Mouse (Mus musculus) stomach, postnatal 0 days (tissue): ENCODE measurements around the gene Pnkd. TPM values are rescaled to one million over a fixed set of nuclear protein-coding genes. Genes with fewer than 3 reads are reported as not detected.
A peak's percentile ranks its signal among the peaks of the same experiment; 100 is the strongest.

Experiments
- ATAC-seq: fragments of 200-750 bp; cut with Nextera tagmentation; 2 replicates; pipeline ENCODE4 v1.8.0; 2017; ENCODE audit not compliant: low FRiP score, low TSS enrichment
- DNase-seq: peaks from one replicate; pipeline ENCODE4 v3.0.0-alpha.2; 2016; ENCODE audit warnings: low spot score
- H3K27ac ChIP-seq: fragments of 300-500 bp; sonication (generic); replicated peaks from 2 replicates; pipeline ENCODE4 v1.5.1; 2014; ENCODE audit warnings: mild to moderate bottlenecking, control low read depth
- H3K27me3 ChIP-seq: fragments of 300-500 bp; sonication (generic); 2 replicates; pipeline ENCODE4 v1.6.1; 2014; ENCODE audit warnings: low read length; ENCODE audit not compliant: control insufficient read depth, insufficient read depth
- H3K36me3 ChIP-seq: fragments of 300-500 bp; sonication (generic); 2 replicates; pipeline ENCODE4 v1.6.1; 2014; ENCODE audit warnings: low read length, mixed read lengths; ENCODE audit not compliant: control insufficient read depth, insufficient read depth
- H3K4me1 ChIP-seq: fragments of 300-500 bp; sonication (generic); replicated peaks from 2 replicates; pipeline ENCODE4 v1.6.1; 2014; ENCODE audit warnings: antibody characterized with exemption; ENCODE audit not compliant: control insufficient read depth, insufficient read depth
- H3K4me2 ChIP-seq: fragments of 300-500 bp; sonication (generic); replicated peaks from 2 replicates; pipeline ENCODE4 v1.6.1; 2014; ENCODE audit warnings: low read depth, mild to moderate bottlenecking, control low read depth, moderate library complexity
- H3K4me3 ChIP-seq: fragments of 300-500 bp; sonication (generic); 2 replicates; pipeline ENCODE4 v1.5.1; 2014; ENCODE audit warnings: low read depth, low read length, control low read depth
- H3K9ac ChIP-seq: fragments of 300-500 bp; sonication (generic); 2 replicates; pipeline ENCODE4 v1.6.1; 2014; ENCODE audit warnings: mild to moderate bottlenecking, low read length, control low read depth, mixed read lengths
- H3K9me3 ChIP-seq: fragments of 300-500 bp; sonication (generic); 2 replicates; pipeline ENCODE4 v1.6.1; 2016; ENCODE audit warnings: low read length; ENCODE audit not compliant: control insufficient read depth
- CTCF ChIP-seq: IDR thresholded peaks from 2 replicates; pipeline ENCODE4 v1.5.1; 2016; ENCODE audit warnings: antibody characterized with exemption, low read depth, mild to moderate bottlenecking, moderate library complexity
- EP300 ChIP-seq: optimal IDR thresholded peaks from 2 replicates; pipeline ENCODE3; 2016; ENCODE audit warnings: antibody characterized with exemption
- WGBS: fragments of 180-500 bp; shearing (Covaris S2); extraction: QIAGEN DNeasy Blood & Tissue Kit; methylation state at CpG from one replicate; pipeline ENCODE4 v1.1.7; 2014; 5-methylcytosine and 5-hydroxymethylcytosine counted together
- polyA plus RNA-seq: library from polyadenylated mRNA; unstranded; fragments of >200 nt; fragmentation: Nextera tagmentation; extraction: Ambion mirVana; gene quantifications from 2 replicates; pipeline ENCODE4 v1.2.1, GENCODE M21; 2015

Pnkd gene
- polyA plus RNA-seq, 1 experiment from 2014 or later, result 84.8 TPM

- peak overlapping the region; percentile 61 for H3K4me2 ChIP-seq
- peaks cover 44% of the 10 kb centered on the region for H3K4me1 ChIP-seq
- WGBS, result 6% methylated on average over 6 of the region's 6 CpGs
- peak; percentile 63 for DNase-seq
- peak overlapping the region; percentile 100 for H3K27ac ChIP-seq
- H3K9ac ChIP-seq, result peak overlapping the region; percentile 64
- no peaks in the 10 kb centered on the region for H3K9me3 ChIP-seq
- no peaks in the 10 kb centered on the region for H3K27me3 ChIP-seq
- H3K4me3 ChIP-seq, result no peak overlapping the region
- no peak for TF ChIP-seq EP300
- TF ChIP-seq CTCF, result no peak
- H3K36me3 ChIP-seq, result peaks cover 10% of the 10 kb centered on the region
- no peak; the same call in 1 of the 2 replicates for ATAC-seq
Observed at GRCm38 (mm10) chr1:74296477-74296876, 11.7 kb downstream of the Pnkd start.

GRCm38 (mm10) chr1:74297269-74297668 is 12.5 kb downstream of the Pnkd start:
- WGBS, result 25% methylated on average over 3 of the region's 3 CpGs
- peak overlapping the region; percentile 31; the same call in 1 of the 2 replicates for H3K9ac ChIP-seq
- no peak overlapping the region for H3K4me3 ChIP-seq
- H3K27ac ChIP-seq, result peak overlapping the region; percentile 100
- H3K27me3 ChIP-seq, result no peaks in the 10 kb centered on the region
- TF ChIP-seq CTCF, result no peak
- H3K9me3 ChIP-seq, result no peaks in the 10 kb centered on the region
- H3K36me3 ChIP-seq, result peaks cover 5% of the 10 kb centered on the region
- H3K4me2 ChIP-seq, result peak overlapping the region; percentile 61
- peak; percentile 71 for DNase-seq
- peaks cover 44% of the 10 kb centered on the region for H3K4me1 ChIP-seq
- ATAC-seq, result 0 out of 2 replicates have a peak, but pooled peaks have one; percentile 8

GRCm38 (mm10) chr1:74298157-74298750 is 13.5 kb downstream of the Pnkd start:
- Histone ChIP-seq H3K4me3 (no peak overlapping the region), H3K27me3 (no peaks in the 10 kb centered on the region), H3K4me2 (peak overlapping the region; percentile 31), H3K4me1 (peaks cover 48% of the 10 kb centered on the region), H3K9me3 (no peaks in the 10 kb centered on the region), H3K9ac (peak overlapping the region; percentile 51; the same call in 1 of the 2 replicates), H3K27ac (peak overlapping the region; percentile 100), H3K36me3 (peaks cover 3% of the 10 kb centered on the region; the same call in 1 of the 2 replicates)
- TF ChIP-seq EP300 (no peak), CTCF (no peak)
- 75% methylated on average over 5 of the region's 5 CpGs for WGBS
- DNase-seq, result no peak
- no peak for ATAC-seq

DNA sequence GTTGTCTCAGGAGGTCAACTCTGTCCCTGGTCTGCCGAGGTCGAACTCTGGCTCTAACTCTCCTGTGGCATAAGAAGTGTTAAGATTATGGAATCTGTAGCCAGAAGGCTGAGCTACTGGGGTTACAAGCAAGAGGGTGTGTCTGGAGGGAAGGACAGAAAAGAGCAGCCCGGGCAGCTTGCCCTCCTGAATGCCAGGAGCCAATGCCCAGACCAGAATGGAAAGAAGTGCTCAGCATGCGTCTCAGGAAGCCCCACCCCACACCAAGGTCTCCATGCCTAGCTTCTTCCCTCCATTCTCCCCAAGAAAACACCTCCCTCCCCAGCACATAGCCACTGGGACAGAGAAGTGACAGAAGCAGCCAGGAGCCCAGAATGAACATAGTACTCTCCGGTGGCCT is 14.3 kb downstream of the Pnkd start:
- no peaks in the 10 kb centered on the region for H3K27me3 ChIP-seq
- no peak overlapping the region; the same call in 1 of the 2 replicates for H3K4me3 ChIP-seq
- no peaks in the 10 kb centered on the region for H3K9me3 ChIP-seq
- peaks cover 3% of the 10 kb centered on the region; the same call in 1 of the 2 replicates for H3K36me3 ChIP-seq
- no peak for ATAC-seq
- peak overlapping the region; percentile 51 for H3K9ac ChIP-seq
- H3K4me2 ChIP-seq, result peak overlapping the region; percentile 31
- H3K27ac ChIP-seq, result peak overlapping the region; percentile 100
- no peak for TF ChIP-seq EP300
- no peak for TF ChIP-seq CTCF
- peaks cover 46% of the 10 kb centered on the region for H3K4me1 ChIP-seq
- WGBS, result 34% methylated on average over 5 of the region's 5 CpGs
- DNase-seq, result peak; percentile 59

DNA sequence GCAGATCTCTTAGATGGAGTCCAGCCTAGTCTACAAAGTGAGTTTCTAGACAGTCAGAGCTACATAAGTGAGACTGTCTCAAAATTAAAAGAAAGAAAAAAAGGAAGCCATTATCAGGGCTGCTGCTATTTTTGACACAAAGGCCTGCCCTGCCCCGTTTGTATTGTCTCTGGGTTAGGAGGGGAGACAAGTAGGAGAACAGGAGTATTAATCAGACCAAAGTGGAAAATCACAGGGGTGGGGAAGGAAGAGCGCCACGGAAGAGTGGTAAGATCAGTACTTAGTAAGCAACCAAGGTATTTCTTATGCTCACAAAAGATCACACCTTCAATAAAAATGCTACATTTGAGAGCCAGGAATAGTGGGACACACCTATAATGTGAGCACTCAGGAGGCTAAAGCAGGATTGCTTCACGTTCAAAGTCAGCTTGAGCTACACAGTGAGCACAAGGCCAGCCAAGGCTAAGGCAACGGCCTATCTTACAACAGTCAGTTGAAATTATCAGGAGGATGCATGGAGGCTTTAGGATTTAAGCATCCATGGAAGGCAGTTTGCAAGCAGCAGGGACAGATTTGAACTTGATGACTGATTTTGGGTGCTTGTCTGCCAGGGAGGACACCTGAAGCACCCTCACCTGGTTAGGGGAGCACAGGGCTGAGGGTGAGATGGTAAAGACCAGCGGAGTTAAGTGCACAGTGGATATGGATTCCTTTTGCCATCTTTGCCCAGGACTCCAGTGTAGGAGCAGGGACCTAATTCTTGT is 15.8 kb downstream of the Pnkd start:
- no peak for TF ChIP-seq CTCF
- no peak overlapping the region for H3K9ac ChIP-seq
- no peaks in the 10 kb centered on the region for H3K27me3 ChIP-seq
- no peaks in the 10 kb centered on the region for H3K9me3 ChIP-seq
- H3K27ac ChIP-seq, result peak overlapping the region; percentile 73
- no peak overlapping the region for H3K4me3 ChIP-seq
- ATAC-seq (no peak), DNase-seq (peak; percentile 17)
- H3K4me2 ChIP-seq, result no peak overlapping the region
- peaks cover 35% of the 10 kb centered on the region for H3K4me1 ChIP-seq
- 52% methylated on average over 6 of the region's 6 CpGs for WGBS
- no peaks in the 10 kb centered on the region for H3K36me3 ChIP-seq

- DNase-seq, result no peak
- 81% methylated on average over 7 of the region's 7 CpGs for WGBS
- peak overlapping the region; percentile 78; the same call in 1 of the 2 replicates for H3K27ac ChIP-seq
- H3K4me2 ChIP-seq, result peak overlapping the region; percentile 76
- no peak for ATAC-seq
- H3K9me3 ChIP-seq, result no peaks in the 10 kb centered on the region
- peak overlapping the region; percentile 92; the same call in 1 of the 2 replicates for H3K4me3 ChIP-seq
- no peaks in the 10 kb centered on the region for H3K27me3 ChIP-seq
- TF ChIP-seq EP300, result no peak
- TF ChIP-seq CTCF, result no peak
- peak overlapping the region; percentile 97 for H3K9ac ChIP-seq
- H3K36me3 ChIP-seq, result no peaks in the 10 kb centered on the region
- H3K4me1 ChIP-seq, result peaks cover 21% of the 10 kb centered on the region
Observed at GRCm38 (mm10) chr1:74302229-74302628, 17.5 kb downstream of the Pnkd start.
